Mouse (Mus musculus) midbrain, postnatal 0 days (tissue): ENCODE results near the gene Arsj. TPM values are rescaled to one million over a fixed set of nuclear protein-coding genes. Genes with fewer than 3 reads are reported as not detected.

ENCODE experiments used
- ATAC-seq: fragments of 200-750 bp; cut with Nextera tagmentation; 2 replicates; pipeline ENCODE4 v1.8.0; 2017; ENCODE audit warnings: moderate number of reproducible peaks, mild to moderate bottlenecking, moderate TSS enrichment, moderate library complexity; ENCODE audit not compliant: low FRiP score
- DNase-seq: peaks from one replicate; pipeline ENCODE4 v3.0.0-alpha.2; 2015; ENCODE audit warnings: low spot score
- H3K27ac ChIP-seq: fragments of 300-500 bp; sonication (generic); 2 replicates; pipeline ENCODE4 v1.5.1; 2014; ENCODE audit warnings: low read depth, mild to moderate bottlenecking, low read length, mixed read lengths
- H3K27me3 ChIP-seq: fragments of 300-500 bp; sonication (generic); 2 replicates; pipeline ENCODE4 v1.6.1; 2014; ENCODE audit warnings: low read length, control low read depth, mixed read lengths; ENCODE audit not compliant: insufficient read depth
- H3K36me3 ChIP-seq: fragments of 300-500 bp; sonication (generic); 2 replicates; pipeline ENCODE4 v1.6.1; 2014; ENCODE audit warnings: low read length, control low read depth, mixed read lengths; ENCODE audit not compliant: insufficient read depth
- H3K4me1 ChIP-seq: fragments of 300-500 bp; sonication (generic); 2 replicates; pipeline ENCODE4 v1.6.1; 2014; ENCODE audit warnings: mild to moderate bottlenecking, control low read depth, antibody characterized with exemption, low read length, mixed read lengths; ENCODE audit not compliant: insufficient read depth
- H3K4me2 ChIP-seq: fragments of 300-500 bp; sonication (generic); 2 replicates; pipeline ENCODE4 v1.6.1; 2014; ENCODE audit warnings: low read depth, mild to moderate bottlenecking, low read length, mixed read lengths; ENCODE audit not compliant: poor library complexity, severe bottlenecking
- H3K4me3 ChIP-seq: fragments of 300-500 bp; sonication (generic); 2 replicates; pipeline ENCODE4 v1.5.1; 2014; ENCODE audit warnings: low read depth, mild to moderate bottlenecking, low read length, moderate library complexity
- H3K9ac ChIP-seq: fragments of 300-500 bp; sonication (generic); replicated peaks from 2 replicates; pipeline ENCODE4 v1.6.1; 2014; ENCODE audit warnings: mild to moderate bottlenecking, low read length, moderate library complexity, mixed read lengths; ENCODE audit not compliant: poor library complexity, severe bottlenecking
- H3K9me3 ChIP-seq: fragments of 300-500 bp; sonication (generic); 2 replicates; pipeline ENCODE4 v1.6.1; 2016; ENCODE audit warnings: low read length, control low read depth
- CTCF ChIP-seq: IDR thresholded peaks from 2 replicates; pipeline ENCODE4 v1.5.1; 2016; ENCODE audit warnings: antibody characterized with exemption, mild to moderate bottlenecking
- WGBS: fragments of 180-500 bp; shearing (Covaris S2); extraction: QIAGEN DNeasy Blood & Tissue Kit; methylation state at CpG from one replicate; pipeline ENCODE4 v1.1.7; 2014; 5-methylcytosine and 5-hydroxymethylcytosine counted together
- polyA plus RNA-seq: library from polyadenylated mRNA; unstranded; fragments of >200 nt; fragmentation: Nextera tagmentation; extraction: Ambion mirVana; gene quantifications from 2 replicates; pipeline ENCODE4 v1.2.1, GENCODE M21; 2015
- total RNA-seq: library from RNA; depleted of rRNA; stranded (reverse); fragments of >200 nt; gene quantifications from 2 replicates; pipeline ENCODE4 v1.2.3, GENCODE M21; 2014; rRNA removed

Arsj gene
- 0.90 and 1.2 TPM in 2 replicates for total RNA-seq
- 0.47 and 0.71 TPM in 2 replicates for polyA plus RNA-seq

GRCm38 (mm10) chr3:126363568-126364505 lies at the start of gene Arsj:
Gene Arsj (plus strand): TSS chr3:126363684.
- no peaks in the 10 kb centered on the region for H3K36me3 ChIP-seq
- 12% methylated on average over 41 of the region's 41 CpGs for WGBS
- H3K4me3 ChIP-seq = peak within 1 kb of the TSS; percentile 46
- peak within 1 kb of the TSS; percentile 91 for H3K4me2 ChIP-seq
- H3K9ac ChIP-seq = peak within 1 kb of the TSS; percentile 52
- no peak for TF ChIP-seq CTCF
- no peaks in the 10 kb centered on the region for H3K27me3 ChIP-seq
- no peak within 1 kb of the TSS for H3K27ac ChIP-seq
- peak; percentile 77 for ATAC-seq
- H3K9me3 ChIP-seq = no peaks in the 10 kb centered on the region
- H3K4me1 ChIP-seq = peaks cover 3% of the 10 kb centered on the region; the same call in 1 of the 2 replicates
- peak; percentile 30 for DNase-seq

DNA sequence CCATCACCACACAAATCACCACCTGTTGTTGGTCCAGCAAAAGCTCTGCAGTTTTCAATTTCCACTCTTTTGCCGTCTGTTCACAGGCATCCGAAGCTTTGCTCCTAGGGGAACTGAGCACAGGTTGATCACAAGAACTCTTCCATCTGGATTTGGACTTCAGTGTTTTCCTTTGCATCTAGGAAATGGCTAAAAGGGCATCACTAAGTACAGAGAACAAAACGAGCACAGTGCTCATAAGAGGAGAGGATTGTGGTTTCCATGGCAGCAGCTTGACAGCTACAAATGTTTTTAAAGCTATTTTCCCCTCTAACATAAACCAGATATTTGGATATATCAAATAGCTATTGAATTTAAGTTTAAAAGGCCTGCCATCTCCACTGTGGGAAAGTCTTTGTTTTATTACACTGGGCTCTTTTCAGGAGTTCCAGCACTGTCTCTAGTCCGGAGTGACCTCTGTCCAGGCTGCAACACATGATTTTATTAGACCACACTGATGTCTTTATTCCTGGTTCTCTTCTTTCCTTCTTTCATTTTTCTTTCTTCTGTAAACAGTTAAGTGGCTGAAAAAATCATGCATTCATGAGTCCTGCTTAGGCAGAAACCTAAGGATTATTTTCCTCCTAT lies 38.5 kb upstream of the Arsj start:
- no peak for TF ChIP-seq CTCF
- Histone ChIP-seq H3K4me3 (no peak overlapping the region), H3K27me3 (no peaks in the 10 kb centered on the region), H3K9ac (no peak overlapping the region), H3K36me3 (no peaks in the 10 kb centered on the region), H3K9me3 (no peaks in the 10 kb centered on the region), H3K27ac (no peak overlapping the region), H3K4me1 (no peaks in the 10 kb centered on the region), H3K4me2 (no peak overlapping the region)
- ATAC-seq = no peak
- peak; percentile 13 for DNase-seq
- WGBS = 15% methylated on average over 4 of the region's 4 CpGs

GRCm38 (mm10) chr3:126325891-126326627 lies 37.4 kb upstream of the Arsj start:
- TF ChIP-seq CTCF = no peak
- Histone ChIP-seq H3K9ac (no peak overlapping the region), H3K27ac (no peak overlapping the region), H3K4me1 (no peaks in the 10 kb centered on the region), H3K9me3 (no peaks in the 10 kb centered on the region), H3K27me3 (no peaks in the 10 kb centered on the region), H3K36me3 (no peaks in the 10 kb centered on the region), H3K4me2 (no peak overlapping the region), H3K4me3 (no peak overlapping the region)
- DNase-seq (peak; percentile 33), ATAC-seq (no peak)
- WGBS = 46% methylated on average over 4 of the region's 4 CpGs

DNA sequence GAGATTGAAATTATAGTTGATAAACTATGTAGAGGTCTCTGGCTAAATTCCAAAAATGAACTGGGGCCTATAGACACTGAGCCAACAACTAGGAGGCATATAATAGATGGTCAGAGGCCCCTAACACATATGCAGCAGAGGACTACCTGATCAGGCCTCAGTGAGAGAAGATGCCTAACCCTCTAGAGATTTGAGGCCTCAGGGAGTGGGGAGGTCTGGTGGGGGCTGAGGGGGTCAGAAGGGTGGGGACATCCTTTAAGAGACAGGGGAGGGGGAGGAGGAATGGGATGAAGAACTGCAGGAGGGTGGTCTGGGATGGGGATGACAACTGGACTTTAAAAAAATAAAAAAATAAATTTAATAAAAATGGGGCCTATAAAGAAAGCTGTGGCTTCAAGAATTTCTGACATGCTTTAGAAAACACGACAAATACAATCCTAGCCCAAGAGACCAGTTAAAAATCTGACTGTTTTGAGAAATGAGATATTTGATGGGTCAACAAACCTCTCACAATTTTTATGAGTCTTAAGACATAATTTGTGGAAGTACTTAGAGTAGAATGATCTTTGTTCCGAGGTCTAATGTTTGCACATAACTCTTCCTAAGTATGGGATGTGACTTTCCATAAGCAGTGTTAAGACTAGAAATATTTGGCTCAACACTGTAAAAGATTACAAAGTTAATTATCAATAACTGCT lies 36.7 kb upstream of the Arsj start:
- H3K4me2 ChIP-seq = no peak overlapping the region
- no peak overlapping the region for H3K27ac ChIP-seq
- DNase-seq (no peak), ATAC-seq (no peak)
- no peak overlapping the region for H3K9ac ChIP-seq
- no peak overlapping the region for H3K4me3 ChIP-seq
- TF ChIP-seq CTCF = no peak
- 87% methylated on average over 2 of the region's 2 CpGs for WGBS
- H3K27me3 ChIP-seq = no peaks in the 10 kb centered on the region
- H3K36me3 ChIP-seq = no peaks in the 10 kb centered on the region
- no peaks in the 10 kb centered on the region for H3K4me1 ChIP-seq
- no peaks in the 10 kb centered on the region for H3K9me3 ChIP-seq

DNA sequence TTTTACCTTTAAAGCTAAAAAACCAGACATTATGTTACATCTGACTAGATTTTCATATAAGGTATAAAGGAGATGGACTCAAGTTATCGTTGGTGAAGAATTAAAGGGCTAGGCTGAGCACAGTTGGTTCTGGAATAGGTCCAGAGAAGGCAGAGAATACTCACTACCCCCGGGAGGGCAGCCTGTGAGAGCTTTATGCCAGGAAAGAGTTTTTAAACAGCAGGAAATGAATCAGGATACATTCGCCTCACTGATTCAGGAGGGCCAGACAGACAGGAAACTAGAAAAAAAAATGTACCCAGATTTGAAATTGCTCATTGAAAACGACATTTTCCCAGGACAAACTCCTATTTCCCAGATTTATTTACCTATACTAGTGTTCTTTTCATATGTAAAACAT lies 28.2 kb upstream of the Arsj start:
- no peaks in the 10 kb centered on the region for H3K9me3 ChIP-seq
- DNase-seq (peak; percentile 38), ATAC-seq (no peak)
- no peak overlapping the region for H3K9ac ChIP-seq
- TF ChIP-seq CTCF = no peak
- H3K4me2 ChIP-seq = no peak overlapping the region
- no peaks in the 10 kb centered on the region for H3K4me1 ChIP-seq
- H3K27ac ChIP-seq = no peak overlapping the region
- WGBS = 54% methylated on average over 4 of the region's 4 CpGs
- H3K36me3 ChIP-seq = no peaks in the 10 kb centered on the region
- no peaks in the 10 kb centered on the region for H3K27me3 ChIP-seq
- H3K4me3 ChIP-seq = no peak overlapping the region
